Mouse (Mus musculus) liver, embryonic 15.5 days (tissue): Measurements from ENCODE around the gene Tmem247. TPM values are rescaled to one million over a fixed set of nuclear protein-coding genes. Genes with fewer than 3 reads are reported as not detected.
A peak's percentile ranks its signal among the peaks of the same experiment; 100 is the strongest.

Source experiments
- ATAC-seq: fragments of 200-750 bp; cut with Nextera tagmentation; 2 replicates; pipeline ENCODE4 v1.8.0; 2017; ENCODE audit warnings: moderate number of reproducible peaks, mild to moderate bottlenecking, moderate library complexity; ENCODE audit not compliant: insufficient read depth
- H3K27ac ChIP-seq: fragments of 300-500 bp; sonication (generic); replicated peaks from 2 replicates; pipeline ENCODE4 v1.5.1; 2015; ENCODE audit warnings: mild to moderate bottlenecking, inconsistent platforms
- H3K27me3 ChIP-seq: fragments of 300-500 bp; sonication (generic); 2 replicates; pipeline ENCODE4 v1.6.1; 2015; ENCODE audit warnings: mild to moderate bottlenecking, inconsistent platforms
- H3K36me3 ChIP-seq: fragments of 300-500 bp; sonication (generic); replicated peaks from 2 replicates; pipeline ENCODE4 v1.6.1; 2015; ENCODE audit warnings: moderate library complexity, mild to moderate bottlenecking, inconsistent platforms
- H3K4me1 ChIP-seq: fragments of 300-500 bp; sonication (generic); replicated peaks from 2 replicates; pipeline ENCODE4 v1.6.1; 2015; ENCODE audit warnings: inconsistent platforms
- H3K4me2 ChIP-seq: fragments of 300-500 bp; sonication (generic); 2 replicates; pipeline ENCODE4 v1.6.1; 2015; ENCODE audit warnings: moderate library complexity, mild to moderate bottlenecking, inconsistent platforms
- H3K4me3 ChIP-seq: fragments of 300-500 bp; sonication (generic); replicated peaks from 2 replicates; pipeline ENCODE4 v1.5.1; 2015; ENCODE audit warnings: mild to moderate bottlenecking, inconsistent platforms
- H3K9ac ChIP-seq: fragments of 300-500 bp; sonication (generic); 2 replicates; pipeline ENCODE4 v1.6.1; 2015; ENCODE audit warnings: moderate library complexity, mild to moderate bottlenecking, inconsistent platforms
- H3K9me3 ChIP-seq: fragments of 300-500 bp; sonication (generic); replicated peaks from 2 replicates; pipeline ENCODE4 v1.6.1; 2016; ENCODE audit warnings: inconsistent platforms
- WGBS: fragments of 180-500 bp; shearing (Covaris S2); methylation state at CpG from one replicate; pipeline ENCODE4 v1.1.7; 2015; ENCODE audit warnings: mixed read lengths; ENCODE audit not compliant: insufficient replicate concordance; 5-methylcytosine and 5-hydroxymethylcytosine counted together
- polyA plus RNA-seq: library from polyadenylated mRNA; unstranded; fragments of >200 nt; fragmentation: Nextera tagmentation; extraction: Ambion mirVana; gene quantifications from 2 replicates; pipeline ENCODE4 v1.2.1, GENCODE M21; 2015

Tmem247 gene
- polyA plus RNA-seq, 1 experiment from 2014 or later, result not detected

GRCm38 (mm10) chr17:86962894-86963585, 45.9 kb downstream of the Tmem247 start, which contains the start of gene Rhoq:
Rhoq (plus strand) TSS chr17:86963082.
- Histone ChIP-seq H3K27ac (peak within 1 kb of the TSS; percentile 33; the same call in 1 of the 2 replicates), H3K27me3 (peaks cover 45% of the 10 kb centered on the region)
- under 1% methylated on average over 82 of the region's 86 CpGs for WGBS

GRCm38 (mm10) chr17:86963586-86963902, 46.4 kb downstream of the Tmem247 start:
- H3K9me3 ChIP-seq, result no peaks in the 10 kb centered on the region
- peak; percentile 20; the same call in 1 of the 2 replicates for ATAC-seq
- H3K36me3 ChIP-seq, result no peaks in the 10 kb centered on the region
- H3K4me3 ChIP-seq, result peak overlapping the region; percentile 60
- H3K9ac ChIP-seq, result peak overlapping the region; percentile 54
- H3K27ac ChIP-seq, result no peak overlapping the region; the same call in 1 of the 2 replicates
- WGBS, result under 1% methylated on average over 20 of the region's 26 CpGs
- H3K4me2 ChIP-seq, result peak overlapping the region; percentile 75
- peaks cover 7% of the 10 kb centered on the region; the same call in 1 of the 2 replicates for H3K4me1 ChIP-seq
- H3K27me3 ChIP-seq, result peaks cover 45% of the 10 kb centered on the region

More at GRCm38 (mm10) chr17:86962894-86963585, 45.9 kb downstream of the Tmem247 start, which contains the start of gene Rhoq:
- peak within 1 kb of the TSS; percentile 54 for H3K9ac ChIP-seq
- H3K36me3 ChIP-seq, result no peaks in the 10 kb centered on the region
- H3K4me2 ChIP-seq, result peak within 1 kb of the TSS; percentile 75
- peak; percentile 83 for ATAC-seq
- H3K9me3 ChIP-seq, result no peaks in the 10 kb centered on the region
- peaks cover 7% of the 10 kb centered on the region; the same call in 1 of the 2 replicates for H3K4me1 ChIP-seq
- H3K4me3 ChIP-seq, result peak within 1 kb of the TSS; percentile 60

GRCm38 (mm10) chr17:86964041-86964440, 46.9 kb downstream of the Tmem247 start:
- no peaks in the 10 kb centered on the region for H3K36me3 ChIP-seq
- H3K27ac ChIP-seq, result no peak overlapping the region
- no peaks in the 10 kb centered on the region for H3K9me3 ChIP-seq
- peak overlapping the region; percentile 75 for H3K4me2 ChIP-seq
- 0% methylated on average over 6 of the region's 6 CpGs for WGBS
- peak overlapping the region; percentile 60 for H3K4me3 ChIP-seq
- H3K27me3 ChIP-seq, result peaks cover 45% of the 10 kb centered on the region
- H3K4me1 ChIP-seq, result peaks cover 7% of the 10 kb centered on the region; the same call in 1 of the 2 replicates
- no peak for ATAC-seq
- no peak overlapping the region for H3K9ac ChIP-seq

- Histone ChIP-seq H3K4me1 (peaks cover 7% of the 10 kb centered on the region; the same call in 1 of the 2 replicates), H3K4me3 (peak overlapping the region; percentile 60; the same call in 1 of the 2 replicates), H3K4me2 (peak overlapping the region; percentile 75), H3K27ac (no peak overlapping the region), H3K27me3 (peaks cover 45% of the 10 kb centered on the region), H3K36me3 (no peaks in the 10 kb centered on the region), H3K9ac (no peak overlapping the region), H3K9me3 (no peaks in the 10 kb centered on the region)
- WGBS, result 3% methylated on average over 10 of the region's 10 CpGs
- ATAC-seq, result peak; percentile 27; the same call in 1 of the 2 replicates
Measured at GRCm38 (mm10) chr17:86964502-86964901, 47.4 kb downstream of the Tmem247 start.

DNA sequence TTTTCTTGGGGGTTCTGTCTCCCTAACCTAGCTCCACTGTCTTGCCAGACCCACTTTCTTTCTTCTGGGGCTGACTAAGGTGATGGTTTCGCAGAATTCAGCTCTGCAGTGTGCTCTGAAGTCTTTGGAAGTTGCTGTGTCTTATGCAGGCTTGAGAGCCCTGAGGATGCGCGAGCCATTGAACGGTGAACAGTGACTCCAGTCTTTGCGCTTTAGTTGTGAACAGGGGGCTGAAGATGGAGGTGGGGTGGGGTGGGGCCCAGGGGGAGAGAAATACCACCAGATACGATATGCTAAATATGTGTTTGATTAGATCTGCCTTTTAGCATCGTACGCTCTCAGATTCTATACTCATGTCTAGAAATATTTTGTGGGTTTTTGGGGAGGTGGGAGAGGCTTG, 48.0 kb downstream of the Tmem247 start:
- Histone ChIP-seq H3K4me2 (no peak overlapping the region), H3K27me3 (peaks cover 45% of the 10 kb centered on the region), H3K9me3 (no peaks in the 10 kb centered on the region), H3K4me3 (no peak overlapping the region), H3K4me1 (peaks cover 7% of the 10 kb centered on the region; the same call in 1 of the 2 replicates), H3K27ac (no peak overlapping the region), H3K36me3 (no peaks in the 10 kb centered on the region), H3K9ac (no peak overlapping the region)
- no peak for ATAC-seq
- WGBS, result 78% methylated on average over 8 of the region's 8 CpGs

- Histone ChIP-seq H3K36me3 (no peaks in the 10 kb centered on the region), H3K4me1 (peaks cover 13% of the 10 kb centered on the region), H3K27me3 (peaks cover 43% of the 10 kb centered on the region), H3K9ac (no peak overlapping the region), H3K9me3 (no peaks in the 10 kb centered on the region), H3K4me3 (no peak overlapping the region), H3K4me2 (no peak overlapping the region), H3K27ac (no peak overlapping the region)
- ATAC-seq, result no peak
- WGBS, result 64% methylated on average over 10 of the region's 10 CpGs
Measured at GRCm38 (mm10) chr17:86966040-86966439, 48.9 kb downstream of the Tmem247 start.

DNA sequence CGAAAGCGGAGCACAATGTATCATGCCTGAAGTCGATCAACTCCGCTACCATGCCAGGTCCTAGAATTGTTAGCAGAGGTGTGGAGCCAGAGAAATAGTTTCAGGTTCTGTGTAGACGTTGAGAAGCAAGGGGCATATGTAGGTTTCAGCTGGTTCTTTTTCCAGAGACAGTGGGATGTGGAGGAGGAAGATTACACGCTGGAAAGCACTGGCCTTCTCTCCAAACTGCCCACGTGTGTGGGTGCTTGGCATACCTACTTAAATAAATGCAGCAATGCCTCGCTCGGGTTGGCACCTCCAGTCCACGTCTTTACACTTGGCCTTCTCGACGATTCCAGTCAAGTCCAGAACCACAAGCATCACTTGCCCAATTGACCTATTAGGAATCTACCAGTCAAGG, 49.9 kb downstream of the Tmem247 start:
- Histone ChIP-seq H3K4me1 (peaks cover 10% of the 10 kb centered on the region), H3K9me3 (no peaks in the 10 kb centered on the region), H3K9ac (no peak overlapping the region), H3K36me3 (no peaks in the 10 kb centered on the region), H3K27ac (no peak overlapping the region), H3K27me3 (peaks cover 32% of the 10 kb centered on the region), H3K4me3 (no peak overlapping the region), H3K4me2 (no peak overlapping the region)
- 75% methylated on average over 12 of the region's 12 CpGs for WGBS
- ATAC-seq, result no peak

DNA sequence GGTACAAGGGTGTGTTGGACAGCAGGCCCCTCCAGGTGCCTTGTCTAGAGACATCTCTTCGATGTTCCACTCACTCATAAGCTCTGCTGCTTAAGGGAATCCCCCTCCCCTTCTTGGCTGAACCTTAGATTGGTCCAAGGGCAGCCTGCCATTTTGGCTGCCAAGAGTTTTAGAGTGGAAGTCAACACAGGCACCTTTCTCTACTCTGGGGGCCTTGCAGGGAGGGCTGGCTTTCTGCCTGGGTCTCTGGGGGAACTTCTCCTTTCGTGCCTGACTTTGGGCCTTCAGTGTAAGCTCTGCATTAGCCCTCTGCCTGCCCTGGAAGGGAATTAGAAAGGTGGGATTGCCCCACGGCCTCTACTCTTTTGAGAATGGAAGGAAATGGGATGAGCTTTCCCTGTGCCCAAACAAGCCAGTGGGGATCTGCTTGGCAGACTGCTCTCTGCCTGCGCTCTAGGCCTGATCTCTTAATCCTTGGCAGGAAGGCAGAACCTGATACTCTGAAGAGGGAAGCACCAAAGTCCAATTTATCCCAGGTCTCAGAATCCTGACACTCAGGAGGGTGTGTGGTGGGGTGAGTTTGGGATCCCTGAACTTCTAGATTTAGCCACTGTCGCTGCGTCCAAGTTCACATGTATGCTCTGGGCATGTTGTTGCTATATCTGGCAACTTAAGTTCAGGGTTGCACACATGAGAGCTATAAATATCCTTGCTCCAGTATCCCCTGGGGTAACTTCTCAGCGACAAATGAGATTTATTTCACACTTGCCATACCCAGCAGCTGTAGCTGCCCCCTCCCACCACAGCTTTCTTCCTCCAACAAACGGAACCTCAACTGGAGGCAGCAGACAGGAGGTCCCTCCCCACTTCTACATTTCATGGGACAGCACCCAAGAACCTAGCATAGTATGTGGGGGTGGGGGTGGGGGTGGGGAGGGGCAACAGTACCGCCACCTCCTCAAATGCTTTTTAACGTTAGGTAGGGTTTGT, 50.7 kb downstream of the Tmem247 start:
- H3K27me3 ChIP-seq, result peaks cover 25% of the 10 kb centered on the region
- H3K4me3 ChIP-seq, result no peak overlapping the region
- ATAC-seq, result no peak
- H3K9me3 ChIP-seq, result no peaks in the 10 kb centered on the region
- 53% methylated on average over 10 of the region's 10 CpGs for WGBS
- H3K9ac ChIP-seq, result no peak overlapping the region
- no peaks in the 10 kb centered on the region for H3K36me3 ChIP-seq
- H3K27ac ChIP-seq, result no peak overlapping the region
- H3K4me2 ChIP-seq, result no peak overlapping the region
- peaks cover 8% of the 10 kb centered on the region for H3K4me1 ChIP-seq

DNA sequence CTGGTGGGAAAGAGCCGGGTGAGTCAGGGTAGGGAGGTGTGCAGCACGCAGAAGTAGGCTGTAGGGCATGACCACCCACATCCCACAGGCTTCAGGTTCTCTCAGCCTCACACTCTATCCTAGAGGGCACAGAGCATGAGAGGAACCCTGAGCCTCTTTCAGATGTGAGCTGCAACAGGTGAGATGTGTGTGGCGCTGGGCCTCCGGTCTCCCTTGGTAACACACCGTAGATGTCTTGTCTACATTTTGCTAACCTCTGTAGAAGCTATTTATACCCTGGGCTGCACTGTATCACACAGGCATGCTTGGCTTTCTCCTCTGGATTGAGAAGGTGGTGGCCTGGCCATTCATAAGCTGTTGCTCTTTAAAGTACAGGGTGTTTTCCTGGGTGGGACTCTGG, 51.4 kb downstream of the Tmem247 start:
- WGBS, result 62% methylated on average over 5 of the region's 5 CpGs
- Histone ChIP-seq H3K9me3 (no peaks in the 10 kb centered on the region), H3K4me3 (no peak overlapping the region), H3K9ac (no peak overlapping the region), H3K27me3 (peaks cover 17% of the 10 kb centered on the region), H3K27ac (no peak overlapping the region), H3K36me3 (no peaks in the 10 kb centered on the region), H3K4me2 (no peak overlapping the region), H3K4me1 (peaks cover 11% of the 10 kb centered on the region)
- ATAC-seq, result no peak

GRCm38 (mm10) chr17:86969582-86969981, 52.4 kb downstream of the Tmem247 start:
- no peak for ATAC-seq

More at GRCm38 (mm10) chr17:86969582-86969981, 52.4 kb downstream of the Tmem247 start:
- H3K4me3 ChIP-seq, result no peak overlapping the region
- H3K9ac ChIP-seq, result no peak overlapping the region
- H3K4me1 ChIP-seq, result peaks cover 11% of the 10 kb centered on the region
- no peaks in the 10 kb centered on the region for H3K9me3 ChIP-seq
- peaks cover 7% of the 10 kb centered on the region for H3K27me3 ChIP-seq
- no peak overlapping the region for H3K4me2 ChIP-seq
- H3K36me3 ChIP-seq, result no peaks in the 10 kb centered on the region
- H3K27ac ChIP-seq, result no peak overlapping the region
- 28% methylated on average over 5 of the region's 5 CpGs for WGBS
